Mouse (Mus musculus) liver, adult 2 months (tissue): Measurements from ENCODE around the gene Ackr3.

Source experiments
- CTCF ChIP-seq: fragments of 200-500 bp; IDR thresholded peaks from 2 replicates; pipeline ENCODE4 v1.5.1; 2011; ENCODE audit warnings: low read depth, low read length, control low read depth
- POLR2A ChIP-seq: fragments of 200-500 bp; IDR thresholded peaks from 2 replicates; pipeline ENCODE4 v1.6.1; 2011; ENCODE audit warnings: low read length, control low read depth; ENCODE audit not compliant: insufficient read depth; ENCODE audit errors: extremely low read depth

- TF ChIP-seq POLR2A (no peak), CTCF (no peak)
Measured at GRCm38 (mm10) chr1:90201246-90201645, 2.5 kb upstream of the Ackr3 start.
